ENCODE assay signal across 8 mouse cellular contexts in genomic region chr4:43669428-43669794, GRCm38 (mm10). TPM values are rescaled to one million over a fixed set of nuclear protein-coding genes. Genes with fewer than 3 reads are reported as not detected.
DNase-seq lines count a peak whose midpoint lies in the region; ATAC-seq lines count a peak whose summit lies in the region.

No protein-coding gene starts in this region.

- peak overlapping the region; percentile 85 for H3K4me2 ChIP-seq in forebrain, embryonic 12.5 days
- H3K4me2 ChIP-seq in hindbrain, embryonic 12.5 days (replicated peaks) = peak overlapping the region; percentile 86
- peak overlapping the region; percentile 94 for H3K4me2 ChIP-seq in liver, embryonic 16.5 days (ENCODE audit: low read depth, low read length)

- peaks cover 4% of the 10 kb centered on the region for H3K36me3 ChIP-seq in forebrain, embryonic 12.5 days (replicated peaks)
- H3K36me3 ChIP-seq in hindbrain, embryonic 12.5 days = peaks cover 4% of the 10 kb centered on the region
- no peaks in the 10 kb centered on the region for H3K36me3 ChIP-seq in liver, embryonic 16.5 days (ENCODE audit: control insufficient read depth, insufficient read depth)

- peak overlapping the region; percentile 84 for H3K9ac ChIP-seq in forebrain, embryonic 12.5 days
- H3K9ac ChIP-seq in hindbrain, embryonic 12.5 days = peak overlapping the region; percentile 94
- peak overlapping the region; percentile 78 for H3K9ac ChIP-seq in liver, embryonic 16.5 days (ENCODE audit: low read depth, low read length)

- H3K9me3 ChIP-seq in forebrain, embryonic 12.5 days = no peaks in the 10 kb centered on the region
- H3K9me3 ChIP-seq in hindbrain, embryonic 12.5 days (replicated peaks) = no peaks in the 10 kb centered on the region
- H3K9me3 ChIP-seq in liver, embryonic 16.5 days (replicated peaks; ENCODE audit: control insufficient read depth, low read length) = no peaks in the 10 kb centered on the region

- H3K4me3 ChIP-seq in brown adipose tissue, adult 24 weeks (ENCODE audit: insufficient read depth, low read depth, low read length) = peak overlapping the region; percentile 77
- H3K4me3 ChIP-seq in forebrain, embryonic 12.5 days (replicated peaks) = peak overlapping the region; percentile 77
- peak overlapping the region; percentile 83 for H3K4me3 ChIP-seq in hindbrain, embryonic 12.5 days
- peak overlapping the region; percentile 75 for H3K4me3 ChIP-seq in liver, embryonic 16.5 days (ENCODE audit: low read depth, low read length)

- H3K4me1 ChIP-seq in brown adipose tissue, adult 24 weeks (ENCODE audit: control insufficient read depth, insufficient read depth, insufficient read length, low read length) = peaks cover 4% of the 10 kb centered on the region; the same call in 1 of the 2 replicates
- peaks cover 39% of the 10 kb centered on the region for H3K4me1 ChIP-seq in forebrain, embryonic 12.5 days
- H3K4me1 ChIP-seq in hindbrain, embryonic 12.5 days = peaks cover 42% of the 10 kb centered on the region
- H3K4me1 ChIP-seq in liver, embryonic 16.5 days (ENCODE audit: control insufficient read depth, low read depth, low read length) = peaks cover 11% of the 10 kb centered on the region

- ATAC-seq in forebrain, embryonic 12.5 days (ENCODE audit: low FRiP score) = peak; percentile 58
- ATAC-seq in hindbrain, embryonic 12.5 days (ENCODE audit: low FRiP score) = peak; percentile 74
- peak; percentile 74 for ATAC-seq in liver, embryonic 16.5 days (ENCODE audit: low read depth)

- H3K27ac ChIP-seq in brown adipose tissue, adult 24 weeks (replicated peaks; ENCODE audit: low read depth, low read length) = no peak overlapping the region
- H3K27ac ChIP-seq in forebrain, embryonic 12.5 days = no peak overlapping the region; the same call in 1 of the 2 replicates
- peak overlapping the region; percentile 69 for H3K27ac ChIP-seq in hindbrain, embryonic 12.5 days
- no peak overlapping the region for H3K27ac ChIP-seq in liver, embryonic 16.5 days (ENCODE audit: low read length)

- under 1% methylated on average over 19 of the region's 25 CpGs for WGBS in forebrain, embryonic 12.5 days
- under 1% methylated on average over 19 of the region's 25 CpGs for WGBS in hindbrain, embryonic 12.5 days
- WGBS in liver, embryonic 16.5 days (ENCODE audit: insufficient replicate concordance) = 2% methylated on average over 24 of the region's 25 CpGs

- peaks cover 22% of the 10 kb centered on the region for H3K27me3 ChIP-seq in forebrain, embryonic 12.5 days
- H3K27me3 ChIP-seq in hindbrain, embryonic 12.5 days = peaks cover 15% of the 10 kb centered on the region
- peaks cover 14% of the 10 kb centered on the region for H3K27me3 ChIP-seq in liver, embryonic 16.5 days (ENCODE audit: control insufficient read depth, insufficient read depth, low read depth, low read length)

- peak; percentile 65 for DNase-seq in kidney, adult 9 months
- DNase-seq in kidney, adult 18-20 months = no peak
- peak; percentile 89 for DNase-seq in neural tube, embryonic 10.5 days (ENCODE audit: extremely low spot score, low spot score)
- no peak for DNase-seq in spleen, postnatal 10 days (ENCODE audit: low spot score in 2 of 2)

RNA-seq across cellular contexts. Expression of gene Fam221b, which starts 0.5 kb away (rescaled TPM):
- 0.36 TPM in 1 of 2 replicates, not detected in the other for polyA plus RNA-seq in brown adipose tissue, adult 24 weeks (2012; ENCODE audit: insufficient read depth, insufficient read length, missing spikeins)
- 2.8 and 3.3 TPM in 2 replicates for polyA plus RNA-seq in forebrain, embryonic 12.5 days (2016; fragmentation: Nextera tagmentation; extraction: Ambion mirVana)
- polyA plus RNA-seq in hindbrain, embryonic 12.5 days (2016; fragmentation: Nextera tagmentation; extraction: Ambion mirVana) = 3.1 and 3.8 TPM in 2 replicates
- polyA plus RNA-seq in liver, embryonic 16.5 days (2015; fragmentation: Nextera tagmentation; extraction: Ambion mirVana) = 0.63 and 1.0 TPM in 2 replicates

RNA-seq across cellular contexts. Expression of gene Tmem8b, which starts 0.6 kb away (rescaled TPM):
- 4.2 and 9.1 TPM in 2 replicates for polyA plus RNA-seq in brown adipose tissue, adult 24 weeks (2012; ENCODE audit: insufficient read depth, insufficient read length, missing spikeins)
- 12.8 and 13.1 TPM in 2 replicates for polyA plus RNA-seq in forebrain, embryonic 12.5 days (2016; fragmentation: Nextera tagmentation; extraction: Ambion mirVana)
- polyA plus RNA-seq in hindbrain, embryonic 12.5 days (2016; fragmentation: Nextera tagmentation; extraction: Ambion mirVana) = 13.7 and 14.4 TPM in 2 replicates
- 0.22 and 0.23 TPM in 2 replicates for polyA plus RNA-seq in liver, embryonic 16.5 days (2015; fragmentation: Nextera tagmentation; extraction: Ambion mirVana)

RNA-seq across cellular contexts. Expression of gene Hint2, which starts 13.1 kb away (rescaled TPM):
- polyA plus RNA-seq in brown adipose tissue, adult 24 weeks (2012; ENCODE audit: insufficient read depth, insufficient read length, missing spikeins) = 269 and 348 TPM in 2 replicates
- polyA plus RNA-seq in forebrain, embryonic 12.5 days (2016; fragmentation: Nextera tagmentation; extraction: Ambion mirVana) = 69.5 and 71.2 TPM in 2 replicates
- 72.7 and 78.3 TPM in 2 replicates for polyA plus RNA-seq in hindbrain, embryonic 12.5 days (2016; fragmentation: Nextera tagmentation; extraction: Ambion mirVana)
- polyA plus RNA-seq in liver, embryonic 16.5 days (2015; fragmentation: Nextera tagmentation; extraction: Ambion mirVana) = 63.9 and 68.5 TPM in 2 replicates

RNA-seq across cellular contexts. Expression of gene Spag8, which starts 16.0 kb away (rescaled TPM):
- polyA plus RNA-seq in brown adipose tissue, adult 24 weeks (2012; ENCODE audit: insufficient read depth, insufficient read length, missing spikeins) = not detected in 2 replicates
- 4.3 and 4.6 TPM in 2 replicates for polyA plus RNA-seq in forebrain, embryonic 12.5 days (2016; fragmentation: Nextera tagmentation; extraction: Ambion mirVana)
- 7.1 and 7.2 TPM in 2 replicates for polyA plus RNA-seq in hindbrain, embryonic 12.5 days (2016; fragmentation: Nextera tagmentation; extraction: Ambion mirVana)
- polyA plus RNA-seq in liver, embryonic 16.5 days (2015; fragmentation: Nextera tagmentation; extraction: Ambion mirVana) = 0.08 and 0.20 TPM in 2 replicates

RNA-seq across cellular contexts. Expression of gene Olfr70, which starts 31.2 kb away (rescaled TPM):
- not detected in 2 replicates for polyA plus RNA-seq in brown adipose tissue, adult 24 weeks (2012; ENCODE audit: insufficient read depth, insufficient read length, missing spikeins)
- polyA plus RNA-seq in forebrain, embryonic 12.5 days (2016; fragmentation: Nextera tagmentation; extraction: Ambion mirVana) = not detected in 2 replicates
- not detected in 2 replicates for polyA plus RNA-seq in hindbrain, embryonic 12.5 days (2016; fragmentation: Nextera tagmentation; extraction: Ambion mirVana)
- not detected in 2 replicates for polyA plus RNA-seq in liver, embryonic 16.5 days (2015; fragmentation: Nextera tagmentation; extraction: Ambion mirVana)

Comparison
In these comparisons a context has a peak if more than half of its experiments do, and no peak if none do; other contexts are left out.
1. DNase-seq: peak in kidney, adult 9 months (single experiment) and neural tube, embryonic 10.5 days (single experiment); none in kidney, adult 18-20 months (single experiment) and spleen, postnatal 10 days (0 of 2).
2. Peak in every context shown above with its lines, with median percentiles within 50 percentile points of each other: H3K4me3 ChIP-seq, ATAC-seq, H3K4me2 ChIP-seq and H3K9ac ChIP-seq.